Mouse (Mus musculus) liver, embryonic 12.5 days (tissue): ENCODE measurements around the gene Aff1. TPM values are rescaled to one million over a fixed set of nuclear protein-coding genes. Genes with fewer than 3 reads are reported as not detected.

Source experiments
- ATAC-seq: fragments of 200-750 bp; cut with Nextera tagmentation; 2 replicates; pipeline ENCODE4 v1.8.0; 2017; ENCODE audit warnings: moderate number of reproducible peaks, mild to moderate bottlenecking, moderate library complexity
- H3K27ac ChIP-seq: fragments of 300-500 bp; sonication (generic); 2 replicates; pipeline ENCODE4 v1.5.1; 2016; ENCODE audit warnings: mild to moderate bottlenecking
- H3K27me3 ChIP-seq: fragments of 300-500 bp; sonication (generic); replicated peaks from 2 replicates; pipeline ENCODE4 v1.6.1; 2016; ENCODE audit warnings: mild to moderate bottlenecking, moderate library complexity
- H3K36me3 ChIP-seq: fragments of 300-500 bp; sonication (generic); 2 replicates; pipeline ENCODE4 v1.6.1; 2016; ENCODE audit warnings: mild to moderate bottlenecking, moderate library complexity
- H3K4me1 ChIP-seq: fragments of 300-500 bp; sonication (generic); 2 replicates; pipeline ENCODE4 v1.6.1; 2016
- H3K4me2 ChIP-seq: fragments of 300-500 bp; sonication (generic); 2 replicates; pipeline ENCODE4 v1.6.1; 2016; ENCODE audit warnings: mild to moderate bottlenecking, moderate library complexity
- H3K4me3 ChIP-seq: fragments of 300-500 bp; sonication (generic); 2 replicates; pipeline ENCODE4 v1.5.1; 2016; ENCODE audit warnings: mild to moderate bottlenecking, moderate library complexity
- H3K9ac ChIP-seq: fragments of 300-500 bp; sonication (generic); 2 replicates; pipeline ENCODE4 v1.6.1; 2016; ENCODE audit warnings: mild to moderate bottlenecking, moderate library complexity
- H3K9me3 ChIP-seq: fragments of 300-500 bp; sonication (generic); replicated peaks from 2 replicates; pipeline ENCODE4 v1.6.1; 2016; ENCODE audit warnings: mild to moderate bottlenecking, moderate library complexity
- WGBS: fragments of 180-500 bp; shearing (Covaris S2); methylation state at CpG from one replicate; pipeline ENCODE4 v1.1.7; 2016; ENCODE audit not compliant: insufficient replicate concordance; 5-methylcytosine and 5-hydroxymethylcytosine counted together
- polyA plus RNA-seq: library from polyadenylated mRNA; unstranded; fragments of >200 nt; fragmentation: Nextera tagmentation; extraction: Ambion mirVana; gene quantifications from 2 replicates; pipeline ENCODE4 v1.2.1, GENCODE M21; 2016

Gene Aff1
- polyA plus RNA-seq, result 17.0 and 19.5 TPM in 2 replicates

GRCm38 (mm10) chr5:103691624-103692530 is at the start of gene Aff1:
TSS of gene Aff1 (plus strand) at chr5:103692374.
- peaks cover 58% of the 10 kb centered on the region for H3K27me3 ChIP-seq
- H3K4me2 ChIP-seq, result peak within 1 kb of the TSS; percentile 99
- no peaks in the 10 kb centered on the region for H3K36me3 ChIP-seq
- peak; percentile 97 for ATAC-seq
- peak within 1 kb of the TSS; percentile 72 for H3K4me3 ChIP-seq
- H3K9ac ChIP-seq, result peak within 1 kb of the TSS; percentile 76
- H3K27ac ChIP-seq, result peak within 1 kb of the TSS; percentile 70
- H3K4me1 ChIP-seq, result peaks cover 25% of the 10 kb centered on the region
- 3% methylated on average over 50 of the region's 50 CpGs for WGBS
- H3K9me3 ChIP-seq, result no peaks in the 10 kb centered on the region

- no peak for ATAC-seq
- Histone ChIP-seq H3K9ac (no peak overlapping the region), H3K4me2 (no peak overlapping the region), H3K27ac (no peak overlapping the region), H3K36me3 (no peaks in the 10 kb centered on the region), H3K4me3 (no peak overlapping the region), H3K27me3 (no peaks in the 10 kb centered on the region), H3K9me3 (no peaks in the 10 kb centered on the region), H3K4me1 (no peaks in the 10 kb centered on the region)
- 85% methylated on average over 1 of the region's 1 CpGs for WGBS
These were observed 48.0 kb upstream of the Aff1 start for GRCm38 (mm10) chr5:103644167-103644566.

- Histone ChIP-seq H3K4me1 (no peaks in the 10 kb centered on the region), H3K4me3 (no peak overlapping the region), H3K36me3 (no peaks in the 10 kb centered on the region), H3K9ac (no peak overlapping the region), H3K27me3 (no peaks in the 10 kb centered on the region), H3K27ac (no peak overlapping the region), H3K4me2 (no peak overlapping the region), H3K9me3 (no peaks in the 10 kb centered on the region)
- WGBS, result 62% methylated on average over 3 of the region's 3 CpGs
- ATAC-seq, result no peak
These were observed 44.9 kb upstream of the Aff1 start for GRCm38 (mm10) chr5:103647320-103647719.

GRCm38 (mm10) chr5:103654225-103654624 is 37.9 kb upstream of the Aff1 start:
- 19% methylated on average over 6 of the region's 6 CpGs for whole genome bisulfite sequencing
- H3K4me3 ChIP-seq, result no peak overlapping the region
- no peak overlapping the region for H3K27ac ChIP-seq
- no peak for ATAC-seq
- no peak overlapping the region for H3K9ac ChIP-seq
- peaks cover 14% of the 10 kb centered on the region for H3K27me3 ChIP-seq
- H3K4me1 ChIP-seq, result peaks cover 17% of the 10 kb centered on the region; the same call in 1 of the 2 replicates
- no peaks in the 10 kb centered on the region for H3K36me3 ChIP-seq
- no peaks in the 10 kb centered on the region for H3K9me3 ChIP-seq
- no peak overlapping the region for H3K4me2 ChIP-seq

GRCm38 (mm10) chr5:103654780-103655179 is 37.4 kb upstream of the Aff1 start:
- 71% methylated on average over 4 of the region's 4 CpGs for WGBS
- Histone ChIP-seq H3K27ac (no peak overlapping the region), H3K36me3 (no peaks in the 10 kb centered on the region), H3K4me1 (peaks cover 17% of the 10 kb centered on the region; the same call in 1 of the 2 replicates), H3K4me2 (peak overlapping the region; percentile 96), H3K27me3 (peaks cover 14% of the 10 kb centered on the region), H3K9ac (no peak overlapping the region), H3K4me3 (peak overlapping the region; percentile 63; the same call in 1 of the 2 replicates), H3K9me3 (no peaks in the 10 kb centered on the region)
- no peak for ATAC-seq

GRCm38 (mm10) chr5:103655346-103656118 is 36.6 kb upstream of the Aff1 start, which contains the start of gene 1700016H13Rik:
TSS of gene 1700016H13Rik (minus strand) at chr5:103656010.
- Histone ChIP-seq H3K9me3 (no peaks in the 10 kb centered on the region), H3K27me3 (peaks cover 14% of the 10 kb centered on the region), H3K4me1 (peaks cover 17% of the 10 kb centered on the region; the same call in 1 of the 2 replicates), H3K36me3 (no peaks in the 10 kb centered on the region), H3K4me2 (peak within 1 kb of the TSS; percentile 96), H3K9ac (peak within 1 kb of the TSS; percentile 64), H3K27ac (no peak within 1 kb of the TSS), H3K4me3 (peak within 1 kb of the TSS; percentile 63)
- WGBS, result 1% methylated on average over 52 of the region's 56 CpGs
- ATAC-seq, result peak; percentile 77

- H3K9ac ChIP-seq, result no peak overlapping the region
- no peak overlapping the region for H3K4me2 ChIP-seq
- H3K4me1 ChIP-seq, result peaks cover 17% of the 10 kb centered on the region; the same call in 1 of the 2 replicates
- no peak for ATAC-seq
- H3K36me3 ChIP-seq, result no peaks in the 10 kb centered on the region
- H3K9me3 ChIP-seq, result no peaks in the 10 kb centered on the region
- H3K27ac ChIP-seq, result no peak overlapping the region
- H3K4me3 ChIP-seq, result no peak overlapping the region
- H3K27me3 ChIP-seq, result peaks cover 14% of the 10 kb centered on the region
- 46% methylated on average over 5 of the region's 5 CpGs for WGBS
These were observed 33.3 kb upstream of the Aff1 start for GRCm38 (mm10) chr5:103658921-103659320.

- H3K36me3 ChIP-seq, result no peaks in the 10 kb centered on the region
- H3K9ac ChIP-seq, result no peak overlapping the region
- no peak overlapping the region for H3K27ac ChIP-seq
- peaks cover 14% of the 10 kb centered on the region for H3K27me3 ChIP-seq
- H3K4me3 ChIP-seq, result no peak overlapping the region
- no peaks in the 10 kb centered on the region for H3K9me3 ChIP-seq
- WGBS, result 23% methylated on average over 3 of the region's 3 CpGs
- ATAC-seq, result no peak
- no peak overlapping the region for H3K4me2 ChIP-seq
- H3K4me1 ChIP-seq, result peaks cover 17% of the 10 kb centered on the region; the same call in 1 of the 2 replicates
These were observed 32.6 kb upstream of the Aff1 start for GRCm38 (mm10) chr5:103659571-103659970.

- H3K9ac ChIP-seq, result no peak overlapping the region
- H3K4me1 ChIP-seq, result no peaks in the 10 kb centered on the region
- H3K27me3 ChIP-seq, result no peaks in the 10 kb centered on the region
- H3K27ac ChIP-seq, result no peak overlapping the region
- no peaks in the 10 kb centered on the region for H3K9me3 ChIP-seq
- WGBS, result 69% methylated on average over 9 of the region's 9 CpGs
- H3K4me3 ChIP-seq, result no peak overlapping the region
- no peaks in the 10 kb centered on the region for H3K36me3 ChIP-seq
- H3K4me2 ChIP-seq, result no peak overlapping the region
- no peak for ATAC-seq
These were observed 27.2 kb upstream of the Aff1 start for GRCm38 (mm10) chr5:103664932-103665331.

- Histone ChIP-seq H3K4me3 (no peak overlapping the region), H3K4me2 (no peak overlapping the region), H3K9ac (no peak overlapping the region), H3K9me3 (no peaks in the 10 kb centered on the region), H3K36me3 (no peaks in the 10 kb centered on the region), H3K4me1 (no peaks in the 10 kb centered on the region), H3K27me3 (no peaks in the 10 kb centered on the region), H3K27ac (no peak overlapping the region)
- WGBS, result 58% methylated on average over 2 of the region's 2 CpGs
- no peak for ATAC-seq
These were observed 26.3 kb upstream of the Aff1 start for GRCm38 (mm10) chr5:103665876-103666275.

- Histone ChIP-seq H3K4me3 (no peak overlapping the region), H3K9ac (no peak overlapping the region), H3K4me2 (no peak overlapping the region), H3K4me1 (no peaks in the 10 kb centered on the region), H3K27ac (no peak overlapping the region), H3K9me3 (no peaks in the 10 kb centered on the region), H3K27me3 (0 out of 2 replicates have a peak, but pooled peaks cover 8% of the 10 kb centered on the region), H3K36me3 (no peaks in the 10 kb centered on the region)
- no peak for ATAC-seq
- 43% methylated on average over 3 of the region's 3 CpGs for WGBS
These were observed 20.3 kb upstream of the Aff1 start for GRCm38 (mm10) chr5:103671858-103672257.

GRCm38 (mm10) chr5:103673611-103674010 is 18.6 kb upstream of the Aff1 start:
- H3K27me3 ChIP-seq, result peaks cover 8% of the 10 kb centered on the region; the same call in 1 of the 2 replicates
- H3K4me1 ChIP-seq, result no peaks in the 10 kb centered on the region
- no peak overlapping the region for H3K27ac ChIP-seq
- no peak overlapping the region for H3K4me2 ChIP-seq
- no peaks in the 10 kb centered on the region for H3K36me3 ChIP-seq
- H3K9ac ChIP-seq, result no peak overlapping the region
- no peak overlapping the region for H3K4me3 ChIP-seq
- H3K9me3 ChIP-seq, result no peaks in the 10 kb centered on the region
- WGBS, result 60% methylated on average over 4 of the region's 4 CpGs
- no peak for ATAC-seq
